ENCODE assay signal across 10 mouse cellular contexts in genomic region chr17:29928751-29929237, GRCm38 (mm10). TPM values are rescaled to one million over a fixed set of nuclear protein-coding genes. Genes with fewer than 3 reads are reported as not detected.
DNase-seq lines count a peak whose midpoint lies in the region; ATAC-seq lines count a peak whose summit lies in the region.
"Had no signal": no experiment of that assay in that cellular context is flagged by ENCODE, and none has a peak within 500 bp of the region (broad histone marks: within the 10 kb centered on the region; RNA-seq: fewer than 3 reads in every experiment).

No protein-coding gene starts in this region.

- ATAC-seq in heart, embryonic 11.5 days (replicated peaks; ENCODE audit: insufficient number of reproducible peaks, low FRiP score, low TSS enrichment) = no peak
- peak; percentile 66 for ATAC-seq in kidney, embryonic 16.5 days (ENCODE audit: low FRiP score, low TSS enrichment)

- no peak overlapping the region for H3K9ac ChIP-seq in heart, embryonic 11.5 days (ENCODE audit: low read depth, low read length)
- no peak overlapping the region for H3K9ac ChIP-seq in kidney, embryonic 16.5 days (replicated peaks; ENCODE audit: low read length)
- H3K9ac ChIP-seq: neural tube, embryonic 12.5 days had no signal

- H3K4me1 ChIP-seq in heart, embryonic 11.5 days (ENCODE audit: control insufficient read depth, insufficient read depth, low read length) = peaks cover 3% of the 10 kb centered on the region; the same call in 1 of the 2 replicates
- peaks cover 12% of the 10 kb centered on the region for H3K4me1 ChIP-seq in kidney, embryonic 16.5 days (ENCODE audit: insufficient read depth, low read length)

- H3K9me3 ChIP-seq in heart, embryonic 11.5 days (replicated peaks; ENCODE audit: control insufficient read depth, low read length) = no peaks in the 10 kb centered on the region
- peaks cover 4% of the 10 kb centered on the region; the same call in 1 of the 2 replicates for H3K9me3 ChIP-seq in kidney, embryonic 16.5 days (ENCODE audit: low read length)
- H3K9me3 ChIP-seq: neural tube, embryonic 12.5 days had no signal

- H3K36me3 ChIP-seq in heart, embryonic 11.5 days (ENCODE audit: control insufficient read depth, insufficient read depth, low read length) = no peaks in the 10 kb centered on the region
- no peaks in the 10 kb centered on the region for H3K36me3 ChIP-seq in kidney, embryonic 16.5 days (ENCODE audit: insufficient read depth, low read length)
- H3K36me3 ChIP-seq: neural tube, embryonic 12.5 days had no signal

- DNase-seq in adrenal gland, adult 2 months = peak; percentile 44
- no peak for DNase-seq in adrenal gland, adult 8-10 months
- DNase-seq in urinary bladder, adult 18-20 months (ENCODE audit: low spot score in 2 of 2) = peak; percentile 57 to 60
- DNase-seq in urinary bladder, postnatal 10 days (ENCODE audit: low spot score) = no peak
- DNase-seq in lung, adult 18-20 months = peak; percentile 23 to 38
- peak; percentile 71 for DNase-seq in thymus, postnatal 4 days

- no peak overlapping the region for H3K27ac ChIP-seq in heart, embryonic 11.5 days (ENCODE audit: low read depth, low read length)
- no peak overlapping the region for H3K27ac ChIP-seq in kidney, embryonic 16.5 days (ENCODE audit: low read length)
- H3K27ac ChIP-seq: neural tube, embryonic 12.5 days had no signal

- peaks cover 10% of the 10 kb centered on the region for H3K27me3 ChIP-seq in heart, embryonic 11.5 days (ENCODE audit: control insufficient read depth, insufficient read depth, low read length)
- H3K27me3 ChIP-seq in kidney, embryonic 16.5 days (ENCODE audit: insufficient read depth, low read length) = no peaks in the 10 kb centered on the region

- 16% methylated on average over 16 of the region's 16 CpGs for WGBS in heart, embryonic 11.5 days (ENCODE audit: insufficient replicate concordance)
- 27% methylated on average over 16 of the region's 16 CpGs for WGBS in kidney, embryonic 16.5 days

- no peak overlapping the region for H3K4me3 ChIP-seq in heart, embryonic 11.5 days (ENCODE audit: low read depth, low read length)
- no peak overlapping the region for H3K4me3 ChIP-seq in kidney, embryonic 16.5 days (ENCODE audit: low read length)
- H3K4me3 ChIP-seq: erythroblast, embryonic 14.5 days; neural tube, embryonic 12.5 days had no signal

- H3K4me2 ChIP-seq in heart, embryonic 11.5 days = peak overlapping the region; percentile 36
- peak overlapping the region; percentile 24; the same call in 1 of the 2 replicates for H3K4me2 ChIP-seq in kidney, embryonic 16.5 days (replicated peaks; ENCODE audit: low read depth, low read length)
- H3K4me2 ChIP-seq: neural tube, embryonic 12.5 days had no signal

RNA-seq across cellular contexts. Expression of gene Mdga1, which starts 41.1 kb away (rescaled TPM):
- total RNA-seq in adrenal gland, adult 2 months (2021) = 1 to 10 TPM; 1.0 to 1.3 TPM
- 1.5 and 2.4 TPM in 2 replicates for polyA plus RNA-seq in adrenal gland, adult 2 months (2012; rRNA removed)
- total RNA-seq in adrenal gland, adult 8-10 months (2022) = 1 to 10 TPM in 1 of 4 experiments, under 1 TPM in 3; 0.21 to 2.2 (median 0.66) TPM
- polyA plus RNA-seq in heart, embryonic 11.5 days (2014; fragmentation: Nextera tagmentation; extraction: Ambion mirVana) = 1.7 and 1.8 TPM in 2 replicates
- polyA plus RNA-seq in kidney, embryonic 16.5 days (2015; fragmentation: Nextera tagmentation; extraction: Ambion mirVana) = 1.9 and 2.4 TPM in 2 replicates

Comparison
In these comparisons a context has a peak if more than half of its experiments do, and no peak if none do; other contexts are left out.
1. DNase-seq: peak in adrenal gland, adult 2 months (single experiment), urinary bladder, adult 18-20 months (2 of 2), lung, adult 18-20 months (2 of 2) and thymus, postnatal 4 days (single experiment); none in adrenal gland, adult 8-10 months (single experiment) and urinary bladder, postnatal 10 days (single experiment).